Mouse (Mus musculus): ENCODE data around the gene Id1.

DNA sequence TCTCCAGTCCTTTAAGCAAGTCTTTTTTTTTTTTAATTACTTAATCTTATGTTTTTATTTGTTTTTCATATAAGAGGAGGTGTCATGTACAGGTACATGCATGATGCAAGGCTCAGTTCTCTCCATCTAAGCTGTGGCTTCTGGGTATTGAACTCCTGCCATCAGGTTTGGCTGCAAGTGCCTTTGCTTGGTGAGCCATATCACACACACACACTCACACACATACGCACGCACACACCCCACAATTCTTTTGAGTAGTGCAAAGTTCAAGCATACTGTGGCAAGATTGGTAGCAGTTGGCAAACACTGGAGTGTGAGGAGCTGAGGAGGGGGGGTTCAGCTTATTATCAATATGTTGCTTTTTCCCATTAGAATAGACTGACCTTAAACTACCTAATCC, 2.9 kb upstream of the Id1 start:
- no peak for TF ChIP-seq CTCF (IDR thresholded peaks at IDR 0.05; ENCODE audit: low read depth, low read length)
- no peak for TF ChIP-seq POLR2A (IDR thresholded peaks at IDR 0.05; ENCODE audit: borderline replicate concordance, low read depth, low read length)
